Mouse (Mus musculus) heart, embryonic 14.5 days (tissue): ENCODE data around the gene Pacsin1. TPM values are rescaled to one million over a fixed set of nuclear protein-coding genes. Genes with fewer than 3 reads are reported as not detected.

ENCODE experiments used
- ATAC-seq: fragments of 200-750 bp; cut with Nextera tagmentation; 2 replicates; pipeline ENCODE4 v1.8.0; 2017; ENCODE audit warnings: low read depth, moderate TSS enrichment; ENCODE audit not compliant: insufficient number of reproducible peaks, insufficient read depth, low FRiP score
- H3K27ac ChIP-seq, 2 experiments: fragments of 200-500 bp in 1 of 2; fragments of 300-500 bp in 1 of 2; sonication (generic) in 1 of 2; replicated peaks in 1 of 2; 2 replicates each; pipeline ENCODE4 v1.5.1; 2012 to 2014; ENCODE audit warnings: low read depth in 2 of 2, low read length in 2 of 2, control low read depth in 1 of 2, mild to moderate bottlenecking in 1 of 2, mixed read lengths in 1 of 2; ENCODE audit not compliant: control insufficient read depth in 1 of 2, insufficient read depth in 1 of 2
- H3K27me3 ChIP-seq: fragments of 300-500 bp; sonication (generic); 2 replicates; pipeline ENCODE4 v1.6.1; 2014; ENCODE audit warnings: mild to moderate bottlenecking, low read length, control low read depth; ENCODE audit not compliant: control insufficient read depth, insufficient read depth
- H3K36me3 ChIP-seq: fragments of 300-500 bp; sonication (generic); 2 replicates; pipeline ENCODE4 v1.6.1; 2014; ENCODE audit warnings: mild to moderate bottlenecking, control low read depth, low read length, mixed read lengths; ENCODE audit not compliant: control insufficient read depth, insufficient read depth
- H3K4me1 ChIP-seq, 2 experiments: fragments of 200-500 bp in 1 of 2; fragments of 300-500 bp in 1 of 2; sonication (generic) in 1 of 2; 2 replicates each; pipeline ENCODE4 v1.6.1; 2012 to 2014; ENCODE audit warnings: low read length in 2 of 2, control low read depth in 1 of 2, mixed read lengths in 1 of 2; ENCODE audit not compliant: control insufficient read depth in 2 of 2, insufficient read depth in 2 of 2
- H3K4me2 ChIP-seq: fragments of 300-500 bp; sonication (generic); 2 replicates; pipeline ENCODE4 v1.6.1; 2014; ENCODE audit warnings: mild to moderate bottlenecking, low read length
- H3K4me3 ChIP-seq, 2 experiments: fragments of 200-500 bp in 1 of 2; fragments of 300-500 bp in 1 of 2; sonication (generic) in 1 of 2; 2 replicates each; pipeline ENCODE4 v1.5.1; 2012 to 2014; ENCODE audit warnings: low read length in 2 of 2, mild to moderate bottlenecking in 2 of 2, control low read depth in 1 of 2, low read depth in 1 of 2, moderate library complexity in 1 of 2; ENCODE audit not compliant: control insufficient read depth in 1 of 2, insufficient read depth in 1 of 2
- H3K9ac ChIP-seq: fragments of 300-500 bp; sonication (generic); 2 replicates; pipeline ENCODE4 v1.6.1; 2014; ENCODE audit warnings: mild to moderate bottlenecking, low read length
- H3K9me3 ChIP-seq: fragments of 300-500 bp; sonication (generic); 2 replicates; pipeline ENCODE4 v1.6.1; 2016; ENCODE audit warnings: low read length, control low read depth; ENCODE audit not compliant: control insufficient read depth
- WGBS: fragments of 180-500 bp; shearing (Covaris S2); extraction: QIAGEN DNeasy Blood & Tissue Kit; methylation state at CpG from one replicate; pipeline ENCODE4 v1.1.7; 2014; 5-methylcytosine and 5-hydroxymethylcytosine counted together
- polyA plus RNA-seq: library from polyadenylated mRNA; unstranded; fragments of >200 nt; fragmentation: Nextera tagmentation; extraction: Ambion mirVana; gene quantifications from 2 replicates; pipeline ENCODE4 v1.2.1, GENCODE M21; 2014

Pacsin1 gene
- 0.43 and 0.94 TPM in 2 replicates for polyA plus RNA-seq

GRCm38 (mm10) chr17:27655089-27656010 is at the start of gene Pacsin1:
Pacsin1 (plus strand) TSS chr17:27655509.
- Histone ChIP-seq H3K36me3 (no peaks in the 10 kb centered on the region), H3K4me2 (peak within 1 kb of the TSS; percentile 79), H3K9me3 (no peaks in the 10 kb centered on the region), H3K4me1 (peaks cover 6 to 14% of the 10 kb centered on the region in 2 experiments), H3K27ac (no peak within 1 kb of the TSS), H3K27me3 (peaks cover 35% of the 10 kb centered on the region), H3K4me3 (peak within 1 kb of the TSS; percentile 43 to 45), H3K9ac (no peak within 1 kb of the TSS)
- 2% methylated on average over 55 of the region's 65 CpGs for WGBS
- ATAC-seq: no peak

GRCm38 (mm10) chr17:27609576-27609975 is 45.7 kb upstream of the Pacsin1 start:
- Histone ChIP-seq H3K9ac (no peak overlapping the region), H3K4me1 (peaks cover 31 to 66% of the 10 kb centered on the region in 2 experiments), H3K27me3 (no peaks in the 10 kb centered on the region), H3K4me3 (no peak overlapping the region), H3K9me3 (no peaks in the 10 kb centered on the region), H3K4me2 (no peak overlapping the region), H3K36me3 (peaks cover 17% of the 10 kb centered on the region; the same call in 1 of the 2 replicates), H3K27ac (no peak overlapping the region)
- WGBS: 87% methylated on average over 7 of the region's 7 CpGs
- no peak for ATAC-seq

- Histone ChIP-seq H3K27me3 (no peaks in the 10 kb centered on the region), H3K9me3 (no peaks in the 10 kb centered on the region), H3K4me1 (peaks cover 33 to 65% of the 10 kb centered on the region in 2 experiments), H3K4me3 (no peak overlapping the region), H3K27ac (peak overlapping the region; percentile 9 to 67; a peak in 2 of 4 replicates), H3K4me2 (0 out of 2 replicates have a peak overlapping the region, but pooled peaks have one; percentile 5), H3K36me3 (peaks cover 17% of the 10 kb centered on the region; the same call in 1 of the 2 replicates), H3K9ac (peak overlapping the region; percentile 50; the same call in 1 of the 2 replicates)
- ATAC-seq: no peak
- WGBS: 50% methylated on average over 10 of the region's 10 CpGs
These were observed 44.4 kb upstream of the Pacsin1 start for GRCm38 (mm10) chr17:27610679-27611518.

- H3K27ac ChIP-seq: peak overlapping the region; percentile 9 to 67; a peak in 2 of 4 replicates
- peak overlapping the region; percentile 50; the same call in 1 of the 2 replicates for H3K9ac ChIP-seq
- peaks cover 29 to 60% of the 10 kb centered on the region in 2 experiments for H3K4me1 ChIP-seq
- no peak overlapping the region for H3K4me3 ChIP-seq
- H3K27me3 ChIP-seq: no peaks in the 10 kb centered on the region
- ATAC-seq: no peak
- H3K9me3 ChIP-seq: no peaks in the 10 kb centered on the region
- H3K4me2 ChIP-seq: no peak overlapping the region
- WGBS: 44% methylated on average over 3 of the region's 3 CpGs
- peaks cover 19% of the 10 kb centered on the region; the same call in 1 of the 2 replicates for H3K36me3 ChIP-seq
These were observed 43.8 kb upstream of the Pacsin1 start for GRCm38 (mm10) chr17:27611519-27611884.

- no peak for ATAC-seq
- Histone ChIP-seq H3K4me3 (no peak overlapping the region), H3K4me1 (peaks cover 29 to 57% of the 10 kb centered on the region in 2 experiments), H3K27ac (0 out of 4 replicates have a peak overlapping the region, but pooled peaks of 1 of the 2 experiments have one; percentile 21), H3K4me2 (no peak overlapping the region), H3K36me3 (peaks cover 24% of the 10 kb centered on the region; the same call in 1 of the 2 replicates), H3K9me3 (no peaks in the 10 kb centered on the region), H3K27me3 (no peaks in the 10 kb centered on the region), H3K9ac (peak overlapping the region; percentile 50; the same call in 1 of the 2 replicates)
- 60% methylated on average over 5 of the region's 5 CpGs for WGBS
These were observed 43.3 kb upstream of the Pacsin1 start for GRCm38 (mm10) chr17:27611994-27612393.

- 77% methylated on average over 4 of the region's 4 CpGs for WGBS
- Histone ChIP-seq H3K36me3 (peaks cover 30% of the 10 kb centered on the region), H3K4me2 (no peak overlapping the region), H3K9ac (no peak overlapping the region), H3K27ac (no peak overlapping the region), H3K9me3 (peaks cover 6% of the 10 kb centered on the region; the same call in 1 of the 2 replicates), H3K4me3 (no peak overlapping the region), H3K27me3 (no peaks in the 10 kb centered on the region), H3K4me1 (peaks cover 29 to 57% of the 10 kb centered on the region in 2 experiments)
- no peak for ATAC-seq
These were observed 42.3 kb upstream of the Pacsin1 start for GRCm38 (mm10) chr17:27613016-27613415.

GRCm38 (mm10) chr17:27615388-27615787 is 39.9 kb upstream of the Pacsin1 start:
- Histone ChIP-seq H3K4me2 (0 out of 2 replicates have a peak overlapping the region, but pooled peaks have one; percentile 5), H3K27ac (peak overlapping the region; percentile 37 to 45; a peak in 2 of 4 replicates), H3K9ac (no peak overlapping the region; the same call in 1 of the 2 replicates), H3K27me3 (no peaks in the 10 kb centered on the region), H3K4me1 (peaks cover 33 to 61% of the 10 kb centered on the region in 2 experiments), H3K9me3 (peaks cover 6% of the 10 kb centered on the region; the same call in 1 of the 2 replicates), H3K4me3 (no peak overlapping the region), H3K36me3 (peaks cover 24% of the 10 kb centered on the region)
- ATAC-seq: no peak
- 30% methylated on average over 7 of the region's 7 CpGs for WGBS
